Mouse (Mus musculus) testis, adult 2 months (tissue): ENCODE results near the gene Tmem209. TPM values are rescaled to one million over a fixed set of nuclear protein-coding genes. Genes with fewer than 3 reads are reported as not detected.

Experiments
- H3K27ac ChIP-seq: fragments of 200-500 bp; 2 replicates; pipeline ENCODE4 v1.5.1; 2012; ENCODE audit warnings: low read depth, low read length; ENCODE audit not compliant: control insufficient read depth, insufficient read depth
- H3K27me3 ChIP-seq: fragments of 200-500 bp; 2 replicates; pipeline ENCODE4 v1.6.1; 2012; ENCODE audit warnings: mild to moderate bottlenecking, low read length, moderate library complexity; ENCODE audit not compliant: control insufficient read depth, insufficient read depth
- H3K36me3 ChIP-seq: fragments of 200-500 bp; 2 replicates; pipeline ENCODE4 v1.6.1; 2012; ENCODE audit warnings: mild to moderate bottlenecking, low read length; ENCODE audit not compliant: control insufficient read depth, insufficient read depth
- H3K4me1 ChIP-seq: fragments of 200-500 bp; 2 replicates; pipeline ENCODE4 v1.6.1; 2012; ENCODE audit warnings: low read length; ENCODE audit not compliant: control insufficient read depth, insufficient read depth
- H3K4me3 ChIP-seq: fragments of 200-500 bp; 2 replicates; pipeline ENCODE4 v1.5.1; 2012; ENCODE audit warnings: low read depth, mild to moderate bottlenecking, low read length, moderate library complexity, mixed read lengths; ENCODE audit not compliant: control insufficient read depth
- CTCF ChIP-seq: fragments of 200-500 bp; IDR thresholded peaks from 2 replicates; pipeline ENCODE4 v1.5.1; 2012; ENCODE audit warnings: low read depth, mild to moderate bottlenecking, inconsistent platforms, low read length, moderate library complexity; ENCODE audit not compliant: control insufficient read depth, insufficient read depth, insufficient replicate concordance
- POLR2A ChIP-seq: fragments of 200-500 bp; IDR thresholded peaks from 2 replicates; pipeline ENCODE4 v1.6.1; 2012; ENCODE audit warnings: low read depth, mild to moderate bottlenecking, inconsistent platforms, low read length, moderate library complexity; ENCODE audit not compliant: control insufficient read depth
- polyA plus RNA-seq: library from polyadenylated mRNA; depleted of rRNA; stranded (reverse); fragments of >200 nt; gene quantifications from 2 replicates; pipeline ENCODE4 v1.2.3, GENCODE M21; 2012; rRNA removed

Tmem209 gene
- polyA plus RNA-seq = 77.8 and 92.3 TPM in 2 replicates

DNA sequence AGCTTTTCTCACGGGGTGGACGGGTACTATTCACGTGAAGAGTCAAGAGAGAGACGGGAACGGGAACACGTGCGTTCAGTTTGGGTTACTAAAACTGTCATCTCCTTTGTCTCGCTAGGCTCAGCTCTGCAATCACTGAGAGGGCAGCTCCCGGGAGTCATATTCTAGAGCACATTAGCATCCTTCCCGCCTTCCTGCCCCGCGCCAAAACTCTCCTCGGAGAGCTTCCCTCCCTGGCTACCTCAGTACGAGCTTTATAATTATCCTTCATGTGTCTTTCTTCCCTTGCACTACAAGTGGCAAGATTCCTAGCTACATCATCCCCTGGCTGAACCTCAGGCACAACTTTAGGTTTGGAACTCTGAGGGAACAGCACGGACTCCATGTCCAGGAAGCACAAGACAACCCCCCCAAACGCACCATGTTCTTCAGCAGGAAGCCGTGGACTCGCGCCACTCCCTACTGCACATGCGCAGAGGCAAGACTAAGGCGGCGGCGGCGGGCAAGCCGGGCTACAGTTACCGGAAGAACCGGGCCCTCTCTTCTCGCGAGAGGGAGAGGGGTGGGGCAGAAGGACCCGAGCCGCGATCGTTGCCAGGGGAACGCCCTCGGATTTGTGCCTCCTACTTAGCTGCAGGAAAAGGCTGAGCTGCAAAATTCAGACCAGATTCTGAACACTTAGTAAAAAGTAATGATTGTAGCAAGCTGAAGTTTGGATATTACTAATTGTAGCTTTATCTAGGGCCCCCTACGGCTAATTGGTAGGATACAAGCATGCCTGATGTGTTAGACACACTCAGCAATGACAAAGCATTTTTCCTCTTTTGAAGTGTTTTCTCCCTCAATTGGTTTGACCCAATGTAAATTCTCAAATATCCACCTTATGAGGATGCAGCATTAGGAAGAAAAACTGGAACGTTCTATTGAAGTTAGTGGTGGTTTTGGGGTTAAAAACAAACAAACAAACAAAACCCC lies at the start of gene Tmem209, which contains the start of gene Ssmem1:
Tmem209 (minus strand) TSS at position 519 of the 975 bp plus-strand sequence.
Ssmem1 (plus strand) TSS at position 585 of the 975 bp plus-strand sequence.
- H3K4me1 ChIP-seq = peaks cover 3% of the 10 kb centered on the region
- H3K4me3 ChIP-seq = peak within 1 kb of the TSS; percentile 91
- no peaks in the 10 kb centered on the region for H3K27me3 ChIP-seq
- peak within 1 kb of the TSS; percentile 96 for H3K27ac ChIP-seq
- H3K36me3 ChIP-seq = no peaks in the 10 kb centered on the region; the same call in none of the 2 replicates
- TF ChIP-seq POLR2A (peak; percentile 99), CTCF (no peak)

DNA sequence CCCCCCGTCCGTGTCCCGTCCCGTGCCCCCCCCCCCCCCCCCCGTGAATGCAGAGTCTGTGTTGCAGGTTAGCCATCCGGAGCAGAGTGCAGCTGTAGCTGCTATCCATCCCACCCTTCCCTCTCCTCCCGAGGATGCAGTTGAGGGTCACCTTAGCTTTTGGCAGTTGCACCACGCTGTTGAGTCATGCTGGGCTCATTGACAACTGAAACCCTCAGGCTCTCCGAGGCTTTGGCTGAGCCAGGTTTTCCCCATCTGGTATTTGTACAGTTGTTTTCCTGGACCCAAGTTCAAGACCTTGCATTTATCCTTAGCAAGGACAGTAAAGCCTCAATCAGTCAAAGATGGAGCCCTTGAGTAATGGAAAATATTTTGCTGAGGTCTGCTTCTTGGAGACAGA lies 46.5 kb upstream of the Tmem209 start:
- Histone ChIP-seq H3K4me1 (peaks cover 4% of the 10 kb centered on the region), H3K27me3 (no peaks in the 10 kb centered on the region), H3K36me3 (no peaks in the 10 kb centered on the region), H3K4me3 (no peak overlapping the region), H3K27ac (no peak overlapping the region)
- TF ChIP-seq CTCF (no peak), POLR2A (no peak)

DNA sequence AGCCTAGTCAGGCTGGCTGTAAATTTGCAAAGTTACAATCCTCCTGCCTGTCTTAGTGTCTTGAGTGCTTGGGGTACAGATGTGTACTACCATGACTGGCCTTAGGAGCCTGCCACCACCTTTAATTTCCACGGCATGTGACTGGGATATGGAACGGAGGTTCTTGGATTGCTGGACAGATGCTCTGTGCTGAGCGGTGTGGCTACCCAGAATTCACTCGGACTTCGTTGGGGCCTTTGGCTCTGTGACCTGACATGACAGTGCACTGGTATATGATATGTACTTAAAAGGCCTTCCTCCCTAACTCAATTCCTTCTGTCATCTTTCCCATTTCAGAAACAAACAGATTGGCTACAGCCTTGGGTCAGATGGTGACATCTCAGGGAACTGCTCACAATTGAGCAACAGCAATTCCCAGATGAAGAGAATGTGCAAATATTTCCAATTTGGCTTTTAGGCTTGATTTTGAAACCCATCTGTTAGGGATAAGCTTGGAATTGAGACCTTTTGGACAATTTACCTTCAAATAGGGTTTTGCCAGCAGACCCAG lies 45.1 kb upstream of the Tmem209 start:
- H3K4me1 ChIP-seq = peaks cover 4% of the 10 kb centered on the region
- no peaks in the 10 kb centered on the region for H3K27me3 ChIP-seq
- no peak for TF ChIP-seq CTCF
- no peak for TF ChIP-seq POLR2A
- no peaks in the 10 kb centered on the region for H3K36me3 ChIP-seq
- no peak overlapping the region for H3K4me3 ChIP-seq
- no peak overlapping the region for H3K27ac ChIP-seq

DNA sequence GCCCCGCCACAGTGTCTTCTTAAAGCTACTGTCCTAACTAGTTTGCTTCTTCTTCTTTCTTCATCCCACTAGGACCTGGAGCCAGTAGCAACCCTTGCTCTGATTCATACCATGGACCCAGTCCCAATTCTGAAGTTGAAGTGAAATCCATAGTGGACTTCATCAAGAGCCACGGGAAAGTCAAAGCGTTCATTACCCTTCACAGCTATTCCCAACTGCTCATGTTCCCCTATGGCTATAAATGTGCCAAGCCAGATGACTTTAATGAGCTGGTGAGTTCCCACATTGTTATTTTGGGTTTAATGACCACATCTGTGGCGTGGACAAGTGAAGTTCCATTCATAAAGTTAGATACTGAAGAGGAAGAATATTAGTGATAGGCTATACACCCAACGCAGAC lies 44.5 kb upstream of the Tmem209 start:
- no peak overlapping the region for H3K27ac ChIP-seq

DNA sequence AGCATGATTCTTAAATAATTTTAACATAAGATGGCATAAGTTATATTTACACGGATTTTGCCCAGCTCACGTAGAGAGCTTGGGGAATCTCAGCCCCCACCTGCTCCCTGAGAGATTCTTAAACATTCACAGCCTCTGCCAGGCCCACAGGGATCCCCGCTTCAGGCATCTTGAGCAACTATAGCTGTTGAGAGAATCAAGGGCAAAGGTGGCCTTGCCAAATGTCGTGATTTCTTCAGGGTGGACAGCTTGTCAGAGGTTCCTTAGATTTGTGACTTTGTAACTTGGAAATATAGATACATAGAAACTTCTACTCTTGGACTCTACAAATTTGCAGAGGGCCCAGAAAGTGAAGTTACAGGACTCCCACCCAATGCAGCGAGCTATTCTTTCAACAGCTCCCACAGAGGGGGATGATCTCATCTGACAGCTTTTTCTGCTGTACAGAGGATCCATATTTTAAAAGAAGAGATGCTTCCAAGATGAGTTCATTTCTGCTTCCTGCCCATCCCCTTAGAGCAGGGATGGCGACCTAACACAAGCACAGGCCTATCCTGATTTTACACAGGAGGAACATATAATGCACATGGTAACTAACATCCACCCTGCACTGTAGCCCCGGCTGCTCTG lies 43.9 kb upstream of the Tmem209 start:
- peaks cover 4% of the 10 kb centered on the region for H3K4me1 ChIP-seq
- H3K27ac ChIP-seq = no peak overlapping the region
- TF ChIP-seq CTCF (no peak), POLR2A (no peak)

More for the DNA sequence above, 44.5 kb upstream of the Tmem209 start:
- peaks cover 4% of the 10 kb centered on the region for H3K4me1 ChIP-seq
- no peaks in the 10 kb centered on the region for H3K36me3 ChIP-seq
- no peak overlapping the region for H3K4me3 ChIP-seq
- no peaks in the 10 kb centered on the region for H3K27me3 ChIP-seq
- TF ChIP-seq POLR2A = no peak
- no peak for TF ChIP-seq CTCF

DNA sequence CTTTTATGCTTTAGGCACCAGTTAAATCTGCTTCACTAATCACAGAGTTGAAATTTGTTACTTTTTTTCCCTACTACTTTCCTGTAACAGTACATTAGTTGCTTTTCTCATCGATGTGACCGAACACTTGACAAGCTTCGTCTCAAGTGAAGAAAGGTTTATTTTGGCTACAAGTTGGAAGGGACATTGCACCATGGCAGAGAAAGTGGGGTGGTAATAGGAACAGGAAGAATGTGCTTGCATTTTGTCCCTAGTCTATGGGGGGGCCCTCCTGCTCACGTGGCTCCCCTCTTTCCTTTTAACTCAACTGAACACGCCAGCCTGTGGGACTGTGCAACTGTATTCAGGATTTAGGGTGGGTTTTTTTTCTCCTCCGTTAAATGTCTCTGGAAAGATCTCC lies 43.0 kb upstream of the Tmem209 start:
- Histone ChIP-seq H3K27ac (no peak overlapping the region), H3K4me3 (no peak overlapping the region)

More for the DNA sequence above, 43.9 kb upstream of the Tmem209 start:
- H3K36me3 ChIP-seq = no peaks in the 10 kb centered on the region
- H3K27me3 ChIP-seq = no peaks in the 10 kb centered on the region
- no peak overlapping the region for H3K4me3 ChIP-seq

More for the DNA sequence above, 43.0 kb upstream of the Tmem209 start:
- Histone ChIP-seq H3K27me3 (no peaks in the 10 kb centered on the region), H3K36me3 (no peaks in the 10 kb centered on the region), H3K4me1 (peaks cover 4% of the 10 kb centered on the region)
- no peak for TF ChIP-seq POLR2A
- no peak for TF ChIP-seq CTCF
